Mouse (Mus musculus): Measurements from ENCODE around the gene Erc2. TPM values are rescaled to one million over a fixed set of nuclear protein-coding genes. Genes with fewer than 3 reads are reported as not detected.
"Not testable (repeated sequence)": the region's sequence is repeated elsewhere in the genome, so short reads cannot be mapped to it uniquely, and the experiment has no call there.

The Erc2 gene
- total RNA-seq (2021): under 1 TPM; 0.38 to 0.86 TPM
- long read RNA-seq, experiment 1: 0 reads
- long read RNA-seq, experiment 2, partial matches to known transcripts: 0 of 1 reads
- long read RNA-seq, experiment 2, other reads (novel, unspliced or antisense): 1 of 1 reads

DNA sequence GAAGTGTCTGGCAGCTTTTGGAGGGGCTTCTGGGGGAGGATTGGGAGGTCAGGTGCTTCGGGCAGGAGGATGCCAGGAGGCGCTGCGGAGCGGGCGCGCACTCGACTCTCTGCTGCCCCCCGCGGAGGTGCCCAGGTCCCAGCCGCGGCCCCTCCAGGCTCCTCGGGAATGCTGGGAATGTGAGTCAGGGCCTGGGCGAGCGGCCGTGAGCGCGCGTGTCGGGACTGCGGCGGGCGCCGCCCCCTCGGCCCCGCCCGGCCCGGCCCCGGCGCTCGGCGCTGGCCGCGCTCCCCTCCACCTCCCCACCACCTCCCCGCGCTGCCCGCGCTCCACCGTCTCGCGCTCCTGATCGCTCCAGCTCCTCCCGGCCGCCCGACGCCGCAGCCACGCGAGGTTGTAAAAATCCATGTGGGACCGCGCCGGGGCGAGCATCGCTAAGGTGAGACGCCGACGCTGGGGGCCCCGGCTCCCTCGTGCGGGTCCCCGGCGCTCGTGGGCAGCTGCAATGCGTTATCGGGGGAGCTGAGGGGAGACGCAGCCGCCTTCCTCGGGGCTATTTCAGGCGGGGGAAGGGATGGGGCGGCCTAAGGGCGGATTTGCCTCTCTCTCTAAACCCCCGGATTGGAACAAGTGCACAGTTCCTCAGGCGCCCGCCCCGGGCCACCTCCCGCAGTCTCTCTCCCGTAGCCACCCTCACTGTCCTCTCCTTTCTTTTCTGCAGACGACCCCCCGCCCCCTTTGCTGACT, at the start of gene Erc2:
Erc2 (plus strand) TSS at position 253 of the 747 bp plus-strand sequence.
- intact Hi-C loops (cut with DNase I; ENCODE audit: low total_unique reads): no loop called here
- peak; percentile 48 for DNase-seq

DNA sequence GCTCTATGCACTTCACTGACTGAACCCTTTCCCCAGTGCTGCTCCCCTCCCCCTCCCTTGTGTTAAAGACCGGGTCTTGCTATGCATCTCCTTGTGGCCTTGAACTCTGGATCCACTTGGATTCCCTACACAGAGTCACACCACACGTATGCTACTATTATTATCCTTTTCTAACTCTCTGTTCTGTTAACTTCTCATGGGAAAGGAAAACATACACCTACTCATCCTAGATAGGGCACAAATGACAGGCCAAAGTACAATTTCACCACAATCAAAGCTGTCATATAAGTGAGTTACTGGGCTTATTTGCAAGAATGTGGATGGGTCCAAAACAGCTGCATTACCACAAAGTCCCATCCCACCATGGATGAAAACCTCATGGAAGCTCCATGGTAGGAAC, 43.8 kb upstream of the Erc2 start:
- DNase-seq: no peak
- intact Hi-C loops (cut with DNase I; ENCODE audit: low total_unique reads): no loop called here

GRCm38 (mm10) chr14:27589616-27590015, 32.6 kb upstream of the Erc2 start:
- DNase-seq; intact Hi-C loops (cut with DNase I; ENCODE audit: low total_unique reads): not testable (repeated sequence)

DNA sequence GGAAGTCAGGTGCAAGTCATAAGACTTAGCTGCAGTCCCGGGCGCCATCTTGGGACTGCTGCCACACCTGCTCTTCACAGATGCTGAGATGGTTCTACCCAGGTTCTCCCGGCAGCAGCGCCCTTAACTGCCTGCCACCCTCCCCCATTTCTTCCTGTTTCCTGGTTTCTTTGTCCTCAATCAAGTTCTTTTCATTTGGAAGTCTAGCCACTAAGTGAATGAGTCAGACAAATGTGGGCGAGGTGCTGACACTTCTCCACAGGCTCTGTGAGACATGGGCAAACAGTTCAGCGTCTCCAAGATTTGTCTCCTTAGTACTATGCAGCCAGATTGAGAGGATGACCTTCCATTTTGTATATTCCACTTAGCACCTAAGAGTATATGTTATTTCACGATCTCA, 30.1 kb upstream of the Erc2 start:
- DNase-seq: no peak
- intact Hi-C loops (cut with DNase I; ENCODE audit: low total_unique reads): no loop called here

DNA sequence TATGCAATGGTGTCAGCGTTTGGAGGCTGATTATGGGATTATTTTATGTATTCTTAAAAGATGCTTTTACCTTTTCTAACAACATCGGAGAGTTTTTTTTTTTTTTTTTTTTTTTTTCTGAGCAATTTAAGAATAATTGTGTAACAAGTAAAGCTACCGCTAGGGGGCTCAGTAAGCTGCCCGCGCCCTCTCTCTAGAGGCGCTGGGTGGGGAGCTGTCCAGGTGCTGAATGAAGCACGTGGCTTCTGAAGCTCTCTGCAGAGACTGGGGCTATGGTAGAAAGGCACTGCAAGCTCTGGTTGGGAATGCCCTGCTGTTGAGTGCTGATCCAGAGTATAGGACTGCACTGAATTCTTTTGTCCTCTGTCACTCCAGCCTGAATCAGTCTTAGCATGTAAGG, 26.0 kb upstream of the Erc2 start:
- peak; percentile 82 for DNase-seq
- intact Hi-C loops (cut with DNase I; ENCODE audit: low total_unique reads): no loop called here

GRCm38 (mm10) chr14:27602136-27602535, 20.1 kb upstream of the Erc2 start:
- no peak for DNase-seq
- intact Hi-C loops (cut with DNase I; ENCODE audit: low total_unique reads): no loop called here

DNA sequence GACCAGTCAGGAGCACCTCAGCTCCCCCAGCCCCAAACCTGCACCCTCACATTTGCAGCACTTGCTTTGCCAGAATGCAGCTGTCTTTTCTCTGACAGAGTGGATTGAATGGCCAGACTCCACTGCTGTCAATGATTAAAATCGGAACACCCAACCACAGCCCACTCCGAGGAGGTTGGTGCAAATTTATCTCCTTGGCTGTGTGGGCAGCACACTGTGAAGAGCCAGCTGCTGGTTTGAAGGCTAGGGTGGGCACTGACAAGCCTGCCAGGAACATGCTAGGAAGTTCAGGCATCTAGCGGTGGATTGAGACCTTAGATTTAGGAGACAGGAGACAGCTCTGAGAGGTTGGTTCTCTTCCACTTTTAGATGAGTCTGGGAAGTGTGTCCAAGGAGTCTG, 14.8 kb upstream of the Erc2 start:
- intact Hi-C loops (cut with DNase I; ENCODE audit: low total_unique reads): no loop called here
- DNase-seq: no peak

DNA sequence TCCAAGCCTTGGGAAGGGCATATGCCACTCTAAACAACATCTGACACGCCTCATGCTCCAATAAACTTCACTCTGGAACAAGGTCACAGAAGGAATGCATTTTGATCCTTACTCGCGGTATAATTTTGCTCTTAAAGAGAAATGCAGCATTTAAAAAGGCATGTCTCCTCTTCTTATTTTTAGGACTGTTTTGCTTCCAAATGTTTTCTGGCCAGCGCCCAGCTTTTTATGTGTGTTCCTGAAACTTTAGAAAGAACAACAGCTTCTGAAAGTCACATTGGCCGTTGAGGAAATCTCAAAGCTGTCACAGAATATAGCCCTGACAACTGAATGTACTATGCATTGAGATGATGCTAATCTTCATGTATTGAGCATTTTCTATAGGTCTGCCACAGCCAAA, 8.5 kb upstream of the Erc2 start:
- DNase-seq: no peak
- intact Hi-C loops (cut with DNase I; ENCODE audit: low total_unique reads): no loop called here

DNA sequence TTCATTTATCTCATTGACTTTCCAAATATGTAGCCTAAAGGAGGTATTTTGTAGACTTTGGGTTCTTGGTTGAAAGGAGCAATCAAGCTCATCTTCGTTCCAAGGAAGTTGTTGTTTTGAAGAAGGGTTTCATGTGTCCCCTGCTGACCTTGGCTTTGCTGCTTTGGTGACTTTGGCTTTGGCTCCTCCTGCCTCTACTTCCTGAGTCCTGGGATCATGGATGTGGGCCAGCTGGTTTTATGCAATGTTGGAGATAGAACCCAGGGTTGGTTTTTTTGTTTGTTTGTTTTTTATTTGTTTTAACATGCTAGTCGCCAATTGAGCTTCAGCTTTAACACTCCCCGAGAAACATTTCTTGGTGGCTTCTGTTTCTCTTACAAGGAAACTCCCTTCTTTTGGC, 4.9 kb upstream of the Erc2 start:
- no peak for DNase-seq
- intact Hi-C loops (cut with DNase I; ENCODE audit: low total_unique reads): no loop called here

DNA sequence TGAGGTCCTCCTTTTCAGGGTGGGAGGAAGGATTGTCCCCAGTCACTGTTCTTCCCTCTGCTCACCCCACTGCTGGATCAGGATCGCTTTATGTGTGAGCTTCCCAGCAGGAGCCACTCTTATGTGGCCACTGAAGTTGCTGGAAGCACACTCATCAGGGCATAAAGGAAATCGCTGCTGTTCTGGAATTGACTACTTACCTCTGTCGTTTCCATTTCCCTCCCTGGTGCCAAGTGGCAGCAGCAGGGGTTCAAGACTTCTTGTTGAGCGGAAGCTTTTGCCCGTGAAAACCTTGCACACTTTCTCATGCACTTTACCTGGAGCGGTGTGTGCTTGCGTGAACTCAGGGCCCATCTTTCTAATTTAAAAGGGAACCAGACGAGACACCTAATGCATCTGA, 652 bp upstream of the Erc2 start:
- intact Hi-C loops (cut with DNase I; ENCODE audit: low total_unique reads): no loop called here
- DNase-seq: no peak

DNA sequence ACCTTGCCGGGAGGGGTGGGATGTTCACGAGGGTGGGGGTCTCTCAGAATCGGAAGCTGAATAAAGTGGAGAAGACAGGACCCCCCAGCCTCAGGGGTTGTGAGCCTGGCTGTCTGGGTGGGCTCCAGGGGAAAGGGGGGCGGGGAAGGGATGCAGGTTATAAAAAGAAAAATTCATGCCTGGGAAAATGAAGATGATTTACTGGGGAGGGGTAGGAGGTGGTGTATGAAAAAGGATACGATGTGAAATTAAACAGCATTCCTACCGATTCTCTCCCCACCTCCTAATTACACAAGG, 643 bp downstream of the Erc2 start:
- intact Hi-C loops (cut with DNase I; ENCODE audit: low total_unique reads): no loop called here
- DNase-seq: no peak

- DNase-seq: peak; percentile 3
- intact Hi-C loops (cut with DNase I; ENCODE audit: low total_unique reads): no loop called here
These were observed 1.1 kb downstream of the Erc2 start for GRCm38 (mm10) chr14:27623368-27623767.

- intact Hi-C loops (cut with DNase I; ENCODE audit: low total_unique reads): no loop called here
- DNase-seq: no peak
These were observed 6.5 kb downstream of the Erc2 start for GRCm38 (mm10) chr14:27628701-27629100.

- intact Hi-C loops (cut with DNase I; ENCODE audit: low total_unique reads): no loop called here
- DNase-seq: no peak
These were observed 7.3 kb downstream of the Erc2 start for GRCm38 (mm10) chr14:27629369-27630012.

GRCm38 (mm10) chr14:27630973-27631640, 8.9 kb downstream of the Erc2 start:
- DNase-seq: no peak
- intact Hi-C loops (cut with DNase I; ENCODE audit: low total_unique reads): no loop called here

- intact Hi-C loops (cut with DNase I; ENCODE audit: low total_unique reads): no loop called here
- no peak for DNase-seq
These were observed 12.5 kb downstream of the Erc2 start for GRCm38 (mm10) chr14:27634761-27635160.

GRCm38 (mm10) chr14:27636556-27636955, 14.3 kb downstream of the Erc2 start:
- intact Hi-C loops (cut with DNase I; ENCODE audit: low total_unique reads): no loop called here
- no peak for DNase-seq

GRCm38 (mm10) chr14:27641382-27641781, 19.2 kb downstream of the Erc2 start:
- no peak for DNase-seq
- intact Hi-C loops (cut with DNase I; ENCODE audit: low total_unique reads): no loop called here

DNA sequence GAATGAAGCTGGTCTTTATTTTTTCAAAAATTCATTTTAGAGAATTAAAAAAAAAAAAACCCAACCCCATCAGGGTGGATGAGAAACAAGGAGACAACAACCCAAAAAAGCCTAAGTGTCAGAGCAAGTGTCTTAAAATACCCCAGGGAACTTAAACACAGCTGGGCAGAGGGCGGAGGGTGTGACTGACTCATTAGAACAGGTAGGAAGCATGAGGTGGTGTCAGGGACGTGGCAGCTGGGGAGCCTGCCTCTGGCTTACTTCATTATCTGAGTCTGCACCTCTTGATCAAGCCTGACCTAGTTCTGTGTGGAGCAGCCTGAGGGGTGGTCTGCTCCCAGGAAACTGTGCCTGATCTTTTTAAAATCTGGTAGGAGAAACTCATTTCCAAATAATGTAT, 20.8 kb downstream of the Erc2 start:
- no peak for DNase-seq
- intact Hi-C loops (cut with DNase I; ENCODE audit: low total_unique reads): no loop called here

GRCm38 (mm10) chr14:27654670-27655069, 32.4 kb downstream of the Erc2 start:
- DNase-seq: no peak
- intact Hi-C loops (cut with DNase I; ENCODE audit: low total_unique reads): no loop called here

GRCm38 (mm10) chr14:27658616-27659015, 36.4 kb downstream of the Erc2 start:
- no peak for DNase-seq
- intact Hi-C loops (cut with DNase I; ENCODE audit: low total_unique reads): no loop called here
